ENCODE assay signal across 8 mouse cellular contexts in genomic region chr8:73354201-73354881, GRCm38 (mm10). TPM values are rescaled to one million over a fixed set of nuclear protein-coding genes. Genes with fewer than 3 reads are reported as not detected.
DNase-seq lines count a peak whose midpoint lies in the region; ATAC-seq and TF ChIP-seq lines count a peak whose summit lies in the region.

No protein-coding gene starts in this region.

- 0 out of 2 replicates have a peak, but pooled peaks cover 3% of the 10 kb centered on the region for H3K27me3 ChIP-seq in heart, embryonic 13.5 days (replicated peaks)
- H3K27me3 ChIP-seq in kidney, postnatal 0 days (ENCODE audit: insufficient read depth, low read length): no peaks in the 10 kb centered on the region
- H3K27me3 ChIP-seq in liver, embryonic 12.5 days (replicated peaks): peaks cover 48% of the 10 kb centered on the region

- H3K4me3 ChIP-seq in embryonic fibroblast, embryonic 13.5 days (ENCODE audit: insufficient read depth, low read length): peak overlapping the region; percentile 44
- peak overlapping the region; percentile 87 for H3K4me3 ChIP-seq in heart, embryonic 13.5 days
- peak overlapping the region; percentile 87 for H3K4me3 ChIP-seq in kidney, postnatal 0 days (replicated peaks; ENCODE audit: low read depth, low read length)
- peak overlapping the region; percentile 67 for H3K4me3 ChIP-seq in liver, embryonic 12.5 days

- DNase-seq in spleen, postnatal 10 days (ENCODE audit: low spot score in 2 of 2): peak; percentile 5 to 13
- DNase-seq in spleen, adult 12 weeks (ENCODE audit: low spot score): no peak
- DNase-seq in kidney, postnatal 0 days (ENCODE audit: low spot score): peak; percentile 69
- DNase-seq in naive thymus-derived CD4-positive, alpha-beta T cell, adult 2 months (ENCODE audit: low read depth): peak; percentile 15
- DNase-seq in testis, postnatal 10 days (ENCODE audit: low spot score): peak; percentile 65

- no peak for ATAC-seq in heart, embryonic 13.5 days (ENCODE audit: extremely low read depth, insufficient number of reproducible peaks, low FRiP score, low TSS enrichment)
- no peak for ATAC-seq in kidney, postnatal 0 days (replicated peaks; ENCODE audit: low FRiP score, low read depth)
- ATAC-seq in liver, embryonic 12.5 days: no peak

- H3K9ac ChIP-seq in heart, embryonic 13.5 days: peak overlapping the region; percentile 76
- H3K9ac ChIP-seq in kidney, postnatal 0 days (ENCODE audit: low read depth, low read length): peak overlapping the region; percentile 46
- peak overlapping the region; percentile 17; the same call in 1 of the 2 replicates for H3K9ac ChIP-seq in liver, embryonic 12.5 days

- peaks cover 4% of the 10 kb centered on the region; the same call in 1 of the 2 replicates for H3K4me1 ChIP-seq in embryonic fibroblast, embryonic 13.5 days (ENCODE audit: control insufficient read depth, insufficient read depth, low read length)
- peaks cover 29% of the 10 kb centered on the region for H3K4me1 ChIP-seq in heart, embryonic 13.5 days
- peaks cover 9% of the 10 kb centered on the region; the same call in 1 of the 2 replicates for H3K4me1 ChIP-seq in kidney, postnatal 0 days (replicated peaks; ENCODE audit: insufficient read depth, low read length)
- H3K4me1 ChIP-seq in liver, embryonic 12.5 days: peaks cover 24% of the 10 kb centered on the region

- no peaks in the 10 kb centered on the region for H3K36me3 ChIP-seq in heart, embryonic 13.5 days
- H3K36me3 ChIP-seq in kidney, postnatal 0 days (ENCODE audit: insufficient read depth, low read length): no peaks in the 10 kb centered on the region
- no peaks in the 10 kb centered on the region for H3K36me3 ChIP-seq in liver, embryonic 12.5 days

- H3K9me3 ChIP-seq in heart, embryonic 13.5 days: no peaks in the 10 kb centered on the region
- H3K9me3 ChIP-seq in kidney, postnatal 0 days (replicated peaks; ENCODE audit: low read length): no peaks in the 10 kb centered on the region
- no peaks in the 10 kb centered on the region for H3K9me3 ChIP-seq in liver, embryonic 12.5 days (replicated peaks)

- WGBS in heart, embryonic 13.5 days: under 1% methylated on average over 25 of the region's 25 CpGs
- 1% methylated on average over 25 of the region's 25 CpGs for WGBS in kidney, postnatal 0 days
- WGBS in liver, embryonic 12.5 days (ENCODE audit: insufficient replicate concordance): under 1% methylated on average over 25 of the region's 25 CpGs

- H3K27ac ChIP-seq in embryonic fibroblast, embryonic 13.5 days (ENCODE audit: insufficient read depth, low read length): peak overlapping the region; percentile 85
- peak overlapping the region; percentile 70 for H3K27ac ChIP-seq in heart, embryonic 13.5 days (replicated peaks)
- peak overlapping the region; percentile 67; the same call in 1 of the 2 replicates for H3K27ac ChIP-seq in kidney, postnatal 0 days
- peak overlapping the region; percentile 40; the same call in 1 of the 2 replicates for H3K27ac ChIP-seq in liver, embryonic 12.5 days

- 0 out of 2 replicates have a peak, but pooled peaks have one; percentile 19 for TF ChIP-seq POLR2A in embryonic fibroblast, embryonic 13.5 days (IDR thresholded peaks at IDR 0.05; ENCODE audit: low read depth, low read length)

- no peak for TF ChIP-seq CTCF in embryonic fibroblast, embryonic 13.5 days (IDR thresholded peaks at IDR 0.05; ENCODE audit: borderline replicate concordance, insufficient read depth, low read length)
- TF ChIP-seq CTCF in kidney, postnatal 0 days (IDR thresholded peaks at IDR 0.05; ENCODE audit: low read depth): 0 out of 2 replicates have a peak, but pooled peaks have one; percentile 12

- H3K4me2 ChIP-seq in heart, embryonic 13.5 days: peak overlapping the region; percentile 92
- H3K4me2 ChIP-seq in kidney, postnatal 0 days (ENCODE audit: low read length): peak overlapping the region; percentile 93
- H3K4me2 ChIP-seq in liver, embryonic 12.5 days: peak overlapping the region; percentile 95

RNA-seq across cellular contexts. Expression of gene Large1, which starts 1.0 kb away (rescaled TPM):
- 42.7 and 50.9 TPM in 2 replicates for polyA plus RNA-seq in embryonic fibroblast, embryonic 13.5 days (2011; ENCODE audit: insufficient read length, low read depth, missing spikeins)
- polyA plus RNA-seq in heart, embryonic 13.5 days (2015; fragmentation: Nextera tagmentation; extraction: Ambion mirVana): 6.0 TPM in 2 replicates
- polyA plus RNA-seq in kidney, postnatal 0 days (2015; fragmentation: Nextera tagmentation; extraction: Ambion mirVana): 4.2 and 4.4 TPM in 2 replicates
- polyA plus RNA-seq in liver, embryonic 12.5 days (2016; fragmentation: Nextera tagmentation; extraction: Ambion mirVana): 2.1 and 2.5 TPM in 2 replicates

Comparison
In these comparisons a context has a peak if more than half of its experiments do, and no peak if none do; other contexts are left out.
1. H3K9ac ChIP-seq: peak in every context shown above with its lines; median percentile 76 in heart, embryonic 13.5 days; 46 in kidney, postnatal 0 days; 17 in liver, embryonic 12.5 days.